Mouse (Mus musculus): ENCODE measurements around the gene Mettl22. TPM values are rescaled to one million over a fixed set of nuclear protein-coding genes. Genes with fewer than 3 reads are reported as not detected.

The Mettl22 gene
- 25.2 and 31.1 TPM in 2 replicates for polyA plus RNA-seq (2012)

GRCm38 (mm10) chr16:8470603-8471481 lies at the start of gene Mettl22:
Gene Mettl22, plus strand, starts transcription at chr16:8470788.

DNA sequence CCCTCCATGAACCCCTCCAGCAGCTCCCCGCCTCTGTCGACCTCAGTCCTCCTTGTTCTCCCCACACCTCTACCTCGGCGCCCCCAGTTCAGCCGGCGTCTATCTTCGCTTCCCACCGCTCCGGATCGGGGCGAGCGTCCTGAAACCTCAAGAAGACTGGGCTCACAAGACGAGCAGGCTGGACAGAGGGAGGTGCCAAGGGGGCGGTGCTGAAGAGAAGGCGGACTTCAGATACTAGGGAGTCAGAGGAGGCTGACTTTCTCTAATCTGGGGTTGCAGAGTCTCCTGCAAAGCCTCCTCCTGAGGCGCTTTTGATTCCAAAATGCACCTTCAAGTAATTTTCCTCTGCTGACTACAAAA lies 45.6 kb upstream of the Mettl22 start, which contains the start of gene Tmem114:
TSS of gene Tmem114 (minus strand) at position 166 of the 360 bp plus-strand sequence.

DNA sequence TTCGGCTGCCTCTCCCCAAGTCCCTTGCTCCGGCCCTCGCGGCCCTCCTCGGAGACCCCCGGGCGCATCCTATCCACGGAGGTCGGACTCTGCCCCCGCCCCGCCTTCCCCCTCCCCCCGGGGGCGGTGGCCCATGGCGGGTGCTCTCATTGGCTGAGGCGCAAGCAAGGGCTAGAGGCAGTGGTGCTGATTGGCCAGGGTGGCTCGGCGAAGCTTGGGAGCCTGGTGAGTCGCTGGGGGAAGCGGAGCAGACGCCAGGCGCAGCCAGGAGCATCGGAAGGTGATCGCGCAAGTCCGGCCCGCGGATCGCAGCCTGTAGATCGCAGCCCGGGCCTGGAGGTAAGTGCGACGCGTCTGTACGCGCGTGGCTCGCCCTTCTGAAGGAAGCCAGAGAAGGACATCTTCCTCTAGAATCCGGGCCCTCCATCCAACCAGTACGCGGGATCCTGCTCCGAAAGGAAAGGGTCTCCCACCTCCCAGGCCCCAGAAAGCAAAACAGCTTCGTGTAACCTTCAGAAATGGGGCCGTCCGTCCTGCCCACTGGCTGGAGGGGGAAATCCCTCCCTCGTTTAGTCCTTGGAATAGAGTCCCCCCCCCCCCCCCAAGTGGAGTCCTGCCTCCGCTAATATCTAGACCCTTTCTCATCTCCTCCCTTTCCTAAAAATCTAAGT lies 42.8 kb downstream of the Mettl22 start, which contains the start of gene Abat:
TSS of gene Abat (plus strand) at position 194 of the 671 bp plus-strand sequence.

Other genes with a start within 250 kb of the Mettl22 start
- gene Tmem114, start 45.7 kb upstream of the Mettl22 start, polyA plus RNA-seq (2012), result 0.09 TPM in 1 of 2 replicates, not detected in the other
- 0.02 and 0.13 TPM in 2 replicates for gene Abat, start 42.6 kb downstream of the Mettl22 start, polyA plus RNA-seq (2012)
- 22.5 and 26.0 TPM in 2 replicates for gene Pmm2, start 166.9 kb downstream of the Mettl22 start, polyA plus RNA-seq (2012)
- 4.2 and 5.0 TPM in 2 replicates for gene Tmem186, start 166.9 kb downstream of the Mettl22 start, polyA plus RNA-seq (2012)
- gene Carhsp1, start 201.4 kb downstream of the Mettl22 start, polyA plus RNA-seq (2012), result 19.1 and 20.0 TPM in 2 replicates
- gene Gm5767, start 210.0 kb downstream of the Mettl22 start, polyA plus RNA-seq (2012), result not detected in 2 replicates